Mouse (Mus musculus) MEL (cell line): Measurements from ENCODE around the gene Camta1.

Experiments used
- NELFE ChIP-seq: IDR thresholded peaks from 2 replicates; pipeline ENCODE4 v1.6.1; 2011; ENCODE audit warnings: low read depth, low read length, improper control_type of control experiment
- POLR2A ChIP-seq, 2 experiments: IDR thresholded peaks; 2 replicates each; pipeline ENCODE4 v1.6.1; 2011 to 2012; ENCODE audit warnings: low read length in 2 of 2, mild to moderate bottlenecking in 2 of 2, control low read depth in 1 of 2, improper control_type of control experiment in 1 of 2, low read depth in 1 of 2, moderate library complexity in 1 of 2; ENCODE audit not compliant: control insufficient read depth in 1 of 2, insufficient read depth in 1 of 2, poor library complexity in 1 of 2

DNA sequence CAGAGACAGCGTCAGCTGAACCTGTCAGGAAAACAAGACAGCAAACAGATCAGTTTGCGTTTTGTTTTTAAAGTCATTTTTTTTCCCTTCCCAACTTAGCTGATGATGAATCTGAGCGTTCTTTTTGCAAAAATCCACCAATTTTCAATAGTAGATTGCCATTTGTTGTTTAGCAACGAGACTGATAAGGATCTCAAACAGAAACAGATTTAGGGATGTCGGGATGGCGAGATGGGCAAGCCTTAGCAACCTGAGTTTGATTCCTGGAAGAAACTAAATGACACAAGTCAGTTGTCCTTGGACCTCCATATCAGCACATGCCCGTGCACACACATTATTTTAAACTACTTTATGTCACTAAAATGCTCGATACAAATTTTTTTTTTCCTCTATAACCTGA is 989.0 kb downstream of the Camta1 start:
- TF ChIP-seq NELFE (no peak), POLR2A (IDR thresholded peaks at IDR 0.05; ENCODE audit: control insufficient read depth in 1 of 2, insufficient read depth in 1 of 2, low read depth in 1 of 2, low read length in 2 of 2, poor library complexity in 1 of 2) (no peak)
